Mouse (Mus musculus): ENCODE data around the gene Gm10972. TPM values are rescaled to one million over a fixed set of nuclear protein-coding genes. Genes with fewer than 3 reads are reported as not detected.
"Not testable (repeated sequence)": the region's sequence is repeated elsewhere in the genome, so short reads cannot be mapped to it uniquely, and the experiment has no call there.

Gm10972 gene
- total and polyA plus RNA-seq, 3 experiments = not detected

DNA sequence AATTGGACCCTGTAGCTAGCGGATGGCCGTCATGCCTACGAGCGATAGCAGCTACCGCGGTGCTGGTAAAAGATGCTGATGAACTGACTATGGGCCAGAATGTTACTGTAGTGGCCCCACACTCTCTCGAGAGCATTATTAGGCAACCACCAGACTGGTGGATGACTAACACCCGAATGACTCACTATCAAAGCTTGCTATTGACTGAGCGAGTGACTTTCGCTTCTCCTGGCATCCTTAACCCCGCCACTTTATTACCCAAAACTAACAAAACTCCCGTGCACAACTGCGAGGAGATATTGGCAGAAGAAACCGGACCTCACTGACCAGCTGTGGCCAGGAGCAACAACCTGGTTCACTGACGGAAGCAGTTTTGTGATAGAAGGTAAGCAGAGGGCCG lies 37.9 kb downstream of the Gm10972 start:
- intact Hi-C loops (cut with DNase I) = no loop called here
- Histone ChIP-seq H3K36me3 (ENCODE audit: control insufficient read depth, insufficient read depth, low read length) (no peaks in the 10 kb centered on the region), H3K79me2 (replicated peaks; ENCODE audit: control insufficient read depth, insufficient read depth, low read length) (no peaks in the 10 kb centered on the region), H3K4me1 (ENCODE audit: control insufficient read depth, insufficient read depth, low read length) (no peaks in the 10 kb centered on the region), H3K27ac (no peak overlapping the region), H3K27me3 (ENCODE audit: control insufficient read depth, insufficient read depth, low read length) (no peaks in the 10 kb centered on the region), H3K4me3 (no peak overlapping the region), H3K9ac (ENCODE audit: low read depth, low read length) (no peak overlapping the region)
- WGBS = 73% methylated on average over 16 of the region's 16 CpGs
- TF ChIP-seq POLR2A (IDR thresholded peaks at IDR 0.05; ENCODE audit: insufficient read depth, low read depth, low read length) = no peak
- DNase-seq = peak in 1 of 2 experiments; percentile 24

DNA sequence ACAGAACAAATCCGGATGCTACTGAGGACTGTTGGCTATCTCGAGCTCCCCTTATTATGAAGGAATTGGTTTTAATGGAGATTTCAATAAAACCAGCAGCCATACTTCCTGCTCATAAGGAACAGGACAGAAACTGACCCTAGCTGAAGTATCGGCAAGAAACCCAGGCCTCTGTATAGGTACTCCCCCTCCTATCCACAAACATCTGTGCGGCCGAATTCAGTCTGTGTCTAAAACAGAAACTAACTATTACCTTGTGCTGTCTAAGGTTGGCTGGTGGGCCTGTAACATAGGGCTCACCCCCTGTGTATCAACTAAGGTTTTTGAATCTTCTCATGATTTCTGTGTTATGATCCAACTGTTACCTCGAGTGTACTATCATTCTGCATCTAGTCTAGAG lies 40.7 kb downstream of the Gm10972 start:
- WGBS = 80% methylated on average over 6 of the region's 6 CpGs
- no peak overlapping the region for H3K9ac ChIP-seq (ENCODE audit: low read depth, low read length)
- H3K27ac ChIP-seq = no peak overlapping the region
- H3K4me3 ChIP-seq = no peak overlapping the region
- no peak for DNase-seq
- H3K36me3 ChIP-seq (ENCODE audit: control insufficient read depth, insufficient read depth, low read length) = no peaks in the 10 kb centered on the region
- H3K27me3 ChIP-seq (ENCODE audit: control insufficient read depth, insufficient read depth, low read length) = no peaks in the 10 kb centered on the region
- H3K4me1 ChIP-seq (ENCODE audit: control insufficient read depth, insufficient read depth, low read length) = no peaks in the 10 kb centered on the region
- TF ChIP-seq POLR2A (IDR thresholded peaks at IDR 0.05; ENCODE audit: insufficient read depth, low read depth, low read length) = no peak
- TF ChIP-seq EP300 (IDR thresholded peaks at IDR 0.05; ENCODE audit: insufficient read depth, low read depth, low read length) = no peak
- no peak for TF ChIP-seq CTCF (IDR thresholded peaks at IDR 0.05)
- intact Hi-C loops (cut with DNase I) = no loop called here
- no peaks in the 10 kb centered on the region for H3K79me2 ChIP-seq (replicated peaks; ENCODE audit: control insufficient read depth, insufficient read depth, low read length)

DNA sequence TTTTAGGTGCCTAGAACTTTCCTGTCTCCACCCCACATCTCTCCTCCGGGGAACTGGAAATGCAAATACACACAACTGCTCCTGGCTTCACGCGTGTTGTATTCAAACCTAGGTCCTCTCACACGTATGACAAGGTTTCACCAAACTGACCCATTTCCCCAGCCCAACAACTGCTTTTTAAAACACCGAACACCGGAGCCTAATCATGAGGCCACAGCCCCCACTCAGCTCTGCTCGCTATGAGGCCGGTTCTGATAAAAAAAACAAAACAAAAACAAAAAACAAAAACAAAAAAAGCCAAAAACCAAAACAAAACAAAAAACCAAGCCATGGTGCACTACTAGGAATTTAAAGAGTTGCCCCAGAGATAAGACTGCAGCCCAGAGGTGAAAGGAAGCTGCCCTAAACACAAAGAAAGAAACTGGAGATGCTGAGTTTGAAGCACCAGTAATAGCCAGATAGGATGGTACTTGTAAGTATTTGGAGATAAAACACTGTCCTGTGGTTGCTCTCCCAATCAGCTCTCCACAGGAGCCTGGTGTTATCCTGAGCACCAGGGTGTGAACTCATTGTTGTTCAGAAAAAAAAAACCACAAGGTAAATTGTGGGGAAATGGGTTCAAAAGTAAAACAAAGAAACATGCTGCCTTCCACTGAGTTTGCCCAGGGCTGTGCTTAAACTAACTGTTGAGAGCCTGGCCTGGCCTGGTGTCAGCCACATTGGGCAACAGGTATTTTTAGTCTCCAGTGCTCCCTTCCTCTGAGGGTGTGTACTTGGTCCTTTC lies 43.3 kb downstream of the Gm10972 start:
- H3K27ac ChIP-seq; H3K4me1 ChIP-seq (ENCODE audit: control insufficient read depth, insufficient read depth, low read length); H3K9ac ChIP-seq (ENCODE audit: low read depth, low read length); intact Hi-C loops (cut with DNase I); H3K27me3 ChIP-seq (ENCODE audit: control insufficient read depth, insufficient read depth, low read length); H3K79me2 ChIP-seq (replicated peaks; ENCODE audit: control insufficient read depth, insufficient read depth, low read length); DNase-seq; H3K36me3 ChIP-seq (ENCODE audit: control insufficient read depth, insufficient read depth, low read length); H3K4me3 ChIP-seq: not testable (repeated sequence)
- WGBS = 79% methylated on average over 8 of the region's 8 CpGs

DNA sequence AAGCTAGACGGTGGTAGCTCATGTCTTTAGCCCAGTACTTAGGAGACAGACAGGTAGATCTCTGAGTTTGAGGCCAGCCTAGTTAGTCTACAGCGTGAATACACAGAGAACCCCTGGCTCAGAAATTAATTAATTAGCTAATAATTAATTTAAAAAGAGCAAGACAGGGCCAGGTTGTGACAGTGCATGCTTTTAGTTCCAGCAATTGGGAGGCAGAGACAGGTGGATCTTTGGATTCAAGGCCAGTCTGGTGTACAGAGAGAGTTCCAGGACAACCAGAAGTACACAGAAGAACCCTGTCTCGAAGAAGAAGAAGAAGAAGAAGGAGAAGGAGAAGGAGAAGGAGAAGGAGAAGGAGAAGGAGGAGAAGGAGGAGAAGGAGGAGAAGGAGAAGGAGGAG lies 45.8 kb downstream of the Gm10972 start:
- H3K27me3 ChIP-seq (ENCODE audit: control insufficient read depth, insufficient read depth, low read length); H3K4me3 ChIP-seq; H3K4me1 ChIP-seq (ENCODE audit: control insufficient read depth, insufficient read depth, low read length); H3K79me2 ChIP-seq (replicated peaks; ENCODE audit: control insufficient read depth, insufficient read depth, low read length); H3K27ac ChIP-seq; intact Hi-C loops (cut with DNase I); H3K9ac ChIP-seq (ENCODE audit: low read depth, low read length); DNase-seq; H3K36me3 ChIP-seq (ENCODE audit: control insufficient read depth, insufficient read depth, low read length): not testable (repeated sequence)
- 95% methylated on average over 3 of the region's 3 CpGs for WGBS

DNA sequence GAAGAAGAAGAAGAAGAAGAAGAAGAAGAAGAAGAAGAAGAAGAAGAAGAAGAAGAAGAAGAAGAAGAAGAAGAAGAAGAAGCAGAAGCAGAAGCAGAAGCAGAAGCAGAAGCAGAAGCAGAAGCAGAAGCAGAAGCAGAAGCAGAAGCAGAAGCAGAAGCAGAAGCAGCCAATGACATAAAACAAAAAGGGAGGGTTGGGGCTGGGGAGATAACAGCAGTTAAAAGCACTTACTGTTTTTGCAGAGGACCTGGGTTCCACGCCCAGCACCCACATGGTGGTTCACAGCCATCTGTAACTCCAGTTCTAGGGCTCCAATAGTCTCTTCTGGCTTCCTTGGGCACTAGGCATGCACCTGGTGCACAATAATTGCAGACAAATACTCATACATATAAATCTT lies 46.3 kb downstream of the Gm10972 start:
- H3K9ac ChIP-seq (ENCODE audit: low read depth, low read length); H3K79me2 ChIP-seq (replicated peaks; ENCODE audit: control insufficient read depth, insufficient read depth, low read length); DNase-seq; H3K36me3 ChIP-seq (ENCODE audit: control insufficient read depth, insufficient read depth, low read length); H3K4me1 ChIP-seq (ENCODE audit: control insufficient read depth, insufficient read depth, low read length); H3K27ac ChIP-seq; H3K4me3 ChIP-seq; H3K27me3 ChIP-seq (ENCODE audit: control insufficient read depth, insufficient read depth, low read length); intact Hi-C loops (cut with DNase I): not testable (repeated sequence)
- WGBS = 70% methylated on average over 1 of the region's 1 CpGs

DNA sequence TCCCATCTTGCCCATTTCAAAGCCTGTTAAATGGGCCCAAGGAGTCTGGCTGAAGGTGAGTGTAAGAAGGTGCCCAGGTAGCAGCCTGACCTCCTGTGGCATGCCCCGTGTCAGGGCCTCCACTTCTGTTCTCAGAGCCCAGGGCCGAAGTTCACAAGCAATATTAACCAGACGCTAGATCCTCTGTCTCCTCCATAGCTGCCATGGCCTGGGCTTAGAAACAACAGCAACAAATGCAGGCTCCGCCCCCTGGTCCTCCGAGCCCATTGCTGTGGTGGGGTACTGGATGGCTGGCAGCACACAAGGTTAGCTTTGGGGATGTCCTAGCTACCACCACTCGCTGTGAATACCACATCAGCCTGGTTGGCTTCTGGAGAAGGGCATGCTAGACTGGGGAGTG lies 47.2 kb downstream of the Gm10972 start:
- not testable (repeated sequence) for H3K27ac ChIP-seq; H3K9ac ChIP-seq (ENCODE audit: low read depth, low read length); DNase-seq; H3K27me3 ChIP-seq (ENCODE audit: control insufficient read depth, insufficient read depth, low read length); H3K36me3 ChIP-seq (ENCODE audit: control insufficient read depth, insufficient read depth, low read length); H3K79me2 ChIP-seq (replicated peaks; ENCODE audit: control insufficient read depth, insufficient read depth, low read length); H3K4me3 ChIP-seq; H3K4me1 ChIP-seq (ENCODE audit: control insufficient read depth, insufficient read depth, low read length)
- intact Hi-C loops (cut with DNase I) = loop anchor here (5.0 kb wide), 1 partner anchor 242 kb away; the partner anchor contains the start of gene Selenbp1
- WGBS = 66% methylated on average over 6 of the region's 6 CpGs
